Mouse (Mus musculus) hindbrain, embryonic 11.5 days (tissue): ENCODE results near the gene Ttbk2. TPM values are rescaled to one million over a fixed set of nuclear protein-coding genes. Genes with fewer than 3 reads are reported as not detected.

Source experiments
- ATAC-seq: fragments of 200-750 bp; cut with Nextera tagmentation; 2 replicates; pipeline ENCODE4 v1.8.0; 2017; ENCODE audit warnings: mild to moderate bottlenecking, moderate TSS enrichment, moderate library complexity; ENCODE audit not compliant: low FRiP score
- DNase-seq: peaks from one replicate; pipeline ENCODE4 v3.0.0-alpha.2; 2015; ENCODE audit warnings: low spot score
- H3K27ac ChIP-seq: fragments of 300-500 bp; sonication (generic); 2 replicates; pipeline ENCODE4 v1.5.1; 2014; ENCODE audit warnings: mild to moderate bottlenecking, low read depth, low read length
- H3K27me3 ChIP-seq: fragments of 300-500 bp; sonication (generic); 2 replicates; pipeline ENCODE4 v1.6.1; 2014; ENCODE audit warnings: mild to moderate bottlenecking, low read length, moderate library complexity, mixed read lengths; ENCODE audit not compliant: control insufficient read depth, insufficient read depth
- H3K36me3 ChIP-seq: fragments of 300-500 bp; sonication (generic); 2 replicates; pipeline ENCODE4 v1.6.1; 2014; ENCODE audit warnings: mild to moderate bottlenecking, low read length, moderate library complexity, mixed read lengths; ENCODE audit not compliant: control insufficient read depth, insufficient read depth
- H3K4me1 ChIP-seq: fragments of 300-500 bp; sonication (generic); replicated peaks from 2 replicates; pipeline ENCODE4 v1.6.1; 2014; ENCODE audit warnings: low read length, mixed read lengths; ENCODE audit not compliant: control insufficient read depth, insufficient read depth
- H3K4me2 ChIP-seq: fragments of 300-500 bp; sonication (generic); replicated peaks from 2 replicates; pipeline ENCODE4 v1.6.1; 2014; ENCODE audit warnings: mild to moderate bottlenecking, low read depth, low read length
- H3K4me3 ChIP-seq: fragments of 300-500 bp; sonication (generic); 2 replicates; pipeline ENCODE4 v1.5.1; 2014; ENCODE audit warnings: low read depth, low read length
- H3K9ac ChIP-seq: fragments of 300-500 bp; sonication (generic); 2 replicates; pipeline ENCODE4 v1.6.1; 2014; ENCODE audit warnings: low read depth, low read length
- H3K9me3 ChIP-seq: fragments of 300-500 bp; sonication (generic); 2 replicates; pipeline ENCODE4 v1.6.1; 2016; ENCODE audit warnings: low read length; ENCODE audit not compliant: control insufficient read depth
- WGBS: fragments of 180-500 bp; shearing (Covaris S2); extraction: QIAGEN DNeasy Blood & Tissue Kit; methylation state at CpG from one replicate; pipeline ENCODE4 v1.1.7; 2014; 5-methylcytosine and 5-hydroxymethylcytosine counted together
- polyA plus RNA-seq: library from polyadenylated mRNA; unstranded; fragments of >200 nt; fragmentation: Nextera tagmentation; extraction: Ambion mirVana; gene quantifications from 2 replicates; pipeline ENCODE4 v1.2.1, GENCODE M21; 2014

The Ttbk2 gene
- 12.1 and 13.1 TPM in 2 replicates for polyA plus RNA-seq

DNA sequence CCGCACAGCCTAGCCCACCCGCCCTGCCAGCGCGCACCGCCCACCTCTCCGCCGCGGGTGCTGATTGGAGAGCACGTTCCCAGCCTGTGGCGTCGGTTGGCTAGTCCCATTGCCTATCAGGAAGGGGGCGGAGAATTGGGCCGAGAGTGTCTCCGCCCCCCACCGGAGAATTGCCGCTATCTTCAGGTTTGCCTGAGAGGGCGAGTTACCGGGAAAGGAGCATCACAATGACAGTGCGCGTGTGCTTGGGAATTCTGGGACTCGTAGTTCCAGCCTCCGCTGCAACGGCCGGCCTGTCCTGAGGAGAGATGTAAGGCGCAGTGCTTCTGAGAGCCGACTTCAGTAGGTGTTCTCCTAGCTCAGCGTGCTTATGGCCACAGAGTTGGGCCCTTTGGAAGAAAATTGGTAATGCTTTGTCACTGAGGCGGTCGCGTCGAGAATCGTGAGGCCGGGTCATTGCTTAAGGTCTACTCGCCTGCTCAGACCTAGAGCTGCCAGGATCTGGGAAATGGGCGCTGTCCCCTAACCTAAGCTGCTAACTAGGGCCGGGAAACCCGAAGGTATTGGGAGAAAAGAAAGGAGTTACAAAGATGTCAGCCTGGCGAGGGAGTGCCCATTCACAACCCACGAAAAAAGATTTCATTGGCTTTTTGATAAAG, at the start of gene Ttbk2:
Ttbk2 (minus strand) TSS at position 181 of the 659 bp plus-strand sequence.
- no peaks in the 10 kb centered on the region for H3K9me3 ChIP-seq
- H3K4me2 ChIP-seq: peak within 1 kb of the TSS; percentile 51
- H3K27me3 ChIP-seq: no peaks in the 10 kb centered on the region
- peak within 1 kb of the TSS; percentile 86 for H3K4me3 ChIP-seq
- 1% methylated on average over 38 of the region's 39 CpGs for WGBS
- ATAC-seq: peak; percentile 100
- peak within 1 kb of the TSS; percentile 83 for H3K9ac ChIP-seq
- H3K36me3 ChIP-seq: no peaks in the 10 kb centered on the region
- H3K27ac ChIP-seq: peak within 1 kb of the TSS; percentile 90
- DNase-seq: peak; percentile 98
- H3K4me1 ChIP-seq: no peaks in the 10 kb centered on the region; the same call in 1 of the 2 replicates

DNA sequence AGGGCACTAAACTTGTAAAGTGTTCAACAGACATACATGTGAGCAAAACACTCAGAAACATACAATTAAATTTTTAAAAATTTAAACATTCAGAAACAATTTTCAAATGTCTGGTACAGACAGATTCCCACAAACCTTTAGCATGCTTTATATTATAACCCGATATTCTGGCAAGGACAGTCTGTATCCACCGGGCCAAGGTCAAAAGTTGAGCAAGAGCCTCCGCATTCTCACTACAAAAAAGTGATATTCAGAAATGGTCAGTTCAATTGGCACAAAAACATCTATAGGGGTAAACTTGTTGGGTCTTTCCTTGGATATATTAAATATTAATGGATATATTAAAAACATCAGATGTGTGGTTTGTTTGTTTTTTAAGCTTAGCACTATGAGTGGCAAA, 46.0 kb upstream of the Ttbk2 start:
- H3K36me3 ChIP-seq: 0 out of 2 replicates have a peak, but pooled peaks cover 2% of the 10 kb centered on the region
- ATAC-seq: no peak

DNA sequence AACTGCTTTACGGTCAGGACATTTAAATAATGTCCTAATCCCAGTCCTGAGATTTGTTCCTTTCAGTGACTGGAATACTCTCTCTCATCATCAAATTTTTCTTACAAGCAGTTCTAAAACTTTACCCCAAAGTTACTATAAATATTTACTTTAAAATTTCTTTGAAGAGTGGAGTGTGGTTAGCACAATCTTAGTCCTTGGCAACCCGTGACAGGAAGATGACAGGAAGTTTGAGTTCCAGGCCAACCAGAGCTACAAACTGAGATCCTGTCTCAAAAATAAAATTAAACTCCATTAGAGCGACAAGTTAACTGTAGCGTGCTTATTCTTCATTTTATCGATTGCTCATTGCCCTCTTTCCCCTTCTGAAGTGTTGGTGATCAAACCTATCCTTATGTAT, 37.2 kb upstream of the Ttbk2 start:
- ATAC-seq (no peak), DNase-seq (no peak)
- no peaks in the 10 kb centered on the region for H3K4me1 ChIP-seq
- H3K9me3 ChIP-seq: no peaks in the 10 kb centered on the region
- H3K27ac ChIP-seq: no peak overlapping the region
- H3K4me2 ChIP-seq: no peak overlapping the region
- WGBS: 91% methylated on average over 5 of the region's 5 CpGs
- H3K27me3 ChIP-seq: no peaks in the 10 kb centered on the region
- no peaks in the 10 kb centered on the region; the same call in 1 of the 2 replicates for H3K36me3 ChIP-seq
- no peak overlapping the region for H3K4me3 ChIP-seq
- no peak overlapping the region for H3K9ac ChIP-seq

More for the DNA sequence above, 46.0 kb upstream of the Ttbk2 start:
- Histone ChIP-seq H3K27ac (no peak overlapping the region), H3K27me3 (no peaks in the 10 kb centered on the region), H3K4me2 (no peak overlapping the region), H3K9me3 (no peaks in the 10 kb centered on the region), H3K4me3 (no peak overlapping the region), H3K4me1 (no peaks in the 10 kb centered on the region), H3K9ac (no peak overlapping the region)
- DNase-seq: no peak
- 98% methylated on average over 3 of the region's 3 CpGs for WGBS

DNA sequence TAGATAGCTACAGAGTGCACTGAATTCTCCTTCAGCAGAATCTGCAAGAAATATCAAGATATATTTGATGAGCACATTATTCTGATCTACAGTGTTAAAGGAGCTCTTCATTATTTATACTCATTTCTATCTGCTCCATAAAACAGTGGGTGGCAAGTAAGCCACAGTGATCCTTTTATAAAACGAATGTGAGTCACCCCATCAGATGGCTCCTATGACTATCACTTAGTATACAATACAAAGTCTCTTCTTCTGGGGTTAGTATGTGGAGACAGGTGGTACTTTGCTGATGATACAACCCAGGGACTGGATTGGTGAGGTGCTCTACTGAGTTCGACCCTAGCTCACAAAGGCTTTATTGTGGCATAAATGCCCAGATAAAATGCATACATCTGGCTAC, 22.8 kb upstream of the Ttbk2 start:
- DNase-seq: no peak
- Histone ChIP-seq H3K4me1 (no peaks in the 10 kb centered on the region), H3K27me3 (no peaks in the 10 kb centered on the region), H3K9me3 (no peaks in the 10 kb centered on the region), H3K4me3 (no peak overlapping the region), H3K27ac (no peak overlapping the region), H3K9ac (no peak overlapping the region), H3K4me2 (no peak overlapping the region), H3K36me3 (no peaks in the 10 kb centered on the region)
- ATAC-seq: no peak
- 88% methylated on average over 2 of the region's 2 CpGs for WGBS

DNA sequence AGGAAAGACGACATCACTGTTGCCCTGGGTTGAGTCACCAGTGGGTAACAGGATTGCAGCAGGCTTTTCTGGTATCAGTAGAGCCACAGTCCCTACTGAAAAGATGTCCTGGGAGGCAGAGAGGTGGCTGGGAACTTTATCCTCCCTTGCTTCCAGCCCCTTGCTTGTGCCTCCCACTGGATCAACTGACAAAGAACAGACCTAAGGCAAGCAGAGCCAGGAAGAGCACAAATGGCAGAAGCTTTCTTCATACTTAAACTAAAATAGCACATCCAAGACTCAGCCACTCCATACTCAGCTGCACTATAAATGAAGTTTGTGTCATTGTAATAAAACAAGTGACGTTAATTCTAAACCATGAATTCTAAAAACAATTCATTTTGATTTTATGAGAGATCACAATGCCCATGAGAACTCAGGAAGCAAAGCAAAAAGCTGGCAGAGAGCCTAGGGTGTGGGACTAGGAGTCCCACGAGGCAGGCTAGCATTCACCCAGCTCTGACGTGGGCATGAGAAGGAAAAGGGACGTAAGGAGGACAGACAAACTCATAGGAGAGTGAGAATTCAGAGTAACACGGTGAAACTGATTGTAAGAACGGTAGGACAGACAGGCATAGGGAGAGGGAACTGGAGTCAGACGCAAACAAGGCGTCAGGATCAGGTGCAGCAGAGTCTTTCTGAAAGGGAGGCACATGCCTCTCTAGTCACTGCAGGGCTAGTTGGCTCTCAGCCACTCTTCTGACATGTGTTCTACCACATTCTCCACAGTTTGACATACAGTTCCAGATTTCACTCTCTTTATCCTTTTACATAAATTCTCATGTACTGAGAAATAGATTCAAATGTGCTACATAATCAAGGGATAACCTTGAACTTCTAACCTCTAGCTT, 21.3 kb upstream of the Ttbk2 start:
- no peak overlapping the region for H3K4me2 ChIP-seq
- WGBS: 88% methylated on average over 9 of the region's 9 CpGs
- H3K4me3 ChIP-seq: no peak overlapping the region
- H3K27ac ChIP-seq: no peak overlapping the region
- no peaks in the 10 kb centered on the region for H3K27me3 ChIP-seq
- H3K9ac ChIP-seq: no peak overlapping the region
- no peaks in the 10 kb centered on the region for H3K36me3 ChIP-seq
- DNase-seq: no peak
- no peaks in the 10 kb centered on the region for H3K9me3 ChIP-seq
- no peak for ATAC-seq
- no peaks in the 10 kb centered on the region for H3K4me1 ChIP-seq

DNA sequence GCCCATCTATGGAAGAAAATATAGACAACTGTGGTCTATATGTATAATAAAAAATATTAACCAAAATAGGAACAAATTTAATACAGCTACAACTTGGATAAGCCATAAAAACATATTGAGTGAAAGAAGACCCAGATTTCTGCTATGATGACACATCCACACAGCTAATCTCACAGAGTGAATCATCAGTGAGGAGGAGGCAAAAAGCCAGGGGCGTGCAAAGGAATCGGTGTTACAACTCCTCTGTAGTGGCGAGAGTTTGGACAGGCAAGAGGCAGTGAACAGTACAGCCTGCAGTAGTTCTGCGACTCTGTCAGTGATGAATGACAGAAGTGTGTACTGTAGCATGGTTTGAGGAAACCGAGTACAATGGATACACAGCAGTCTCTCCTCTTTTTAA, 16.9 kb upstream of the Ttbk2 start:
- Histone ChIP-seq H3K4me2 (no peak overlapping the region), H3K36me3 (no peaks in the 10 kb centered on the region), H3K27ac (no peak overlapping the region), H3K4me1 (no peaks in the 10 kb centered on the region), H3K9me3 (no peaks in the 10 kb centered on the region), H3K9ac (no peak overlapping the region), H3K27me3 (no peaks in the 10 kb centered on the region), H3K4me3 (no peak overlapping the region)
- DNase-seq: no peak
- no peak for ATAC-seq
- 97% methylated on average over 5 of the region's 5 CpGs for WGBS

DNA sequence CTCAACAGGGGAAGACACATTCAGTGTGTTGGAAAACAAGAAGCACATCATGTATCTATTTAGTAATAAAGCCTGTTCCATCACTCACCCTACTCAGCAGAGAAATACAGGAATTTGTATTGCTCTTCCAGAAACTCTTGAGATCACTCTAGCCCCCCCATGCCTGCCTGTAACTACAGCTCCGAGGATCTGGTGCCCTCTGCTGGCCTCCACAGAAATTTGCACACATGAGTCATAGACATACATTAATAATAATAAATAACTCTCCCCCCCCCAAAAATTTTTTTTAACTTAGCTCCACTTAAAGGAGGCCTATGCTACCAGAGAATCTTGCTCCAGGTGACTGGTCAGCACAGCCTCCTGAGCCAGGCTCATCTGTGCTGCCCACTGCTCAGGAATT, 16.2 kb upstream of the Ttbk2 start:
- ATAC-seq (no peak), DNase-seq (peak; percentile 43)
- peaks cover 3% of the 10 kb centered on the region; the same call in 1 of the 2 replicates for H3K36me3 ChIP-seq
- H3K27ac ChIP-seq: no peak overlapping the region
- H3K4me1 ChIP-seq: no peaks in the 10 kb centered on the region
- H3K27me3 ChIP-seq: no peaks in the 10 kb centered on the region
- no peak overlapping the region for H3K4me3 ChIP-seq
- no peak overlapping the region for H3K4me2 ChIP-seq
- H3K9me3 ChIP-seq: no peaks in the 10 kb centered on the region
- WGBS: 30% methylated on average over 1 of the region's 1 CpGs
- no peak overlapping the region for H3K9ac ChIP-seq

DNA sequence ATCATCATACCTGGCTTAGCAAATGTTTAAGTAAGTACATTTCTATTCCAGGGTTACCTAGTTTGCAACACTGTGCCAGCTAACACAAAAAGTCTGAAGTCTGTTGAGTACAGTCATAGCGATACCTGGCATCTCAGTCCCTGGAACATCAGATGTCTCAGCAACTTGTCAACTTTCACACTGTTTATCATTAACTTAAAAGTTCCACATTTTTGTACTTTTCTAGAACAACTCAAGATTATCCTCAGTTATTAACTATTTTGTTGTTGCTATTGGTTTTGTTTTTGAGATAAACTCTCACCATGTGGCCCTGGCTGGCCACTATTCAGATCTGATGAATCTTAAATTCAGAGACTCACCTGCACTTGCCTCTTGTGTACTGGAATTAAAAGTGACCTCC, 13.0 kb upstream of the Ttbk2 start:
- Histone ChIP-seq H3K4me1 (no peaks in the 10 kb centered on the region), H3K36me3 (peaks cover 3% of the 10 kb centered on the region; the same call in 1 of the 2 replicates)
- no peak for ATAC-seq

More for the DNA sequence above, 13.0 kb upstream of the Ttbk2 start:
- Histone ChIP-seq H3K9me3 (no peaks in the 10 kb centered on the region), H3K27me3 (no peaks in the 10 kb centered on the region), H3K9ac (no peak overlapping the region), H3K4me3 (no peak overlapping the region), H3K4me2 (no peak overlapping the region), H3K27ac (no peak overlapping the region)
- DNase-seq: no peak
- WGBS: 93% methylated on average over 1 of the region's 1 CpGs
